Mouse (Mus musculus) neural tube, embryonic 11.5 days (tissue): ENCODE measurements around the gene Pcmt1. TPM values are rescaled to one million over a fixed set of nuclear protein-coding genes. Genes with fewer than 3 reads are reported as not detected.

Experiments
- ATAC-seq: fragments of 200-750 bp; cut with Nextera tagmentation; 2 replicates; pipeline ENCODE4 v1.8.0; 2017; ENCODE audit warnings: moderate number of reproducible peaks, mild to moderate bottlenecking, moderate TSS enrichment, moderate library complexity; ENCODE audit not compliant: insufficient read depth, low FRiP score, low TSS enrichment
- DNase-seq: peaks from one replicate; pipeline ENCODE4 v3.0.0-alpha.2; 2015; ENCODE audit warnings: low spot score
- H3K27ac ChIP-seq: fragments of 300-500 bp; sonication (generic); 2 replicates; pipeline ENCODE4 v1.5.1; 2014; ENCODE audit warnings: low read depth, mild to moderate bottlenecking, low read length
- H3K27me3 ChIP-seq: fragments of 300-500 bp; sonication (generic); 2 replicates; pipeline ENCODE4 v1.6.1; 2014; ENCODE audit warnings: mild to moderate bottlenecking, low read length, mixed read lengths; ENCODE audit not compliant: control insufficient read depth, insufficient read depth
- H3K36me3 ChIP-seq: fragments of 300-500 bp; sonication (generic); 2 replicates; pipeline ENCODE4 v1.6.1; 2014; ENCODE audit warnings: mild to moderate bottlenecking, low read length, moderate library complexity, mixed read lengths; ENCODE audit not compliant: control insufficient read depth, insufficient read depth
- H3K4me1 ChIP-seq: fragments of 300-500 bp; sonication (generic); 2 replicates; pipeline ENCODE4 v1.6.1; 2014; ENCODE audit warnings: low read length, mixed read lengths; ENCODE audit not compliant: control insufficient read depth, insufficient read depth
- H3K4me2 ChIP-seq: fragments of 300-500 bp; sonication (generic); 2 replicates; pipeline ENCODE4 v1.6.1; 2014; ENCODE audit warnings: low read depth, mild to moderate bottlenecking, moderate library complexity
- H3K4me3 ChIP-seq: fragments of 300-500 bp; sonication (generic); 2 replicates; pipeline ENCODE4 v1.5.1; 2014; ENCODE audit warnings: low read depth, low read length
- H3K9ac ChIP-seq: fragments of 300-500 bp; sonication (generic); 2 replicates; pipeline ENCODE4 v1.6.1; 2014; ENCODE audit warnings: mild to moderate bottlenecking, low read length
- H3K9me3 ChIP-seq: fragments of 300-500 bp; sonication (generic); 2 replicates; pipeline ENCODE4 v1.6.1; 2016; ENCODE audit warnings: low read length; ENCODE audit not compliant: control insufficient read depth
- WGBS: fragments of 180-500 bp; shearing (Covaris S2); extraction: QIAGEN DNeasy Blood & Tissue Kit; methylation state at CpG from one replicate; pipeline ENCODE4 v1.1.7; 2014; 5-methylcytosine and 5-hydroxymethylcytosine counted together
- polyA plus RNA-seq: library from polyadenylated mRNA; unstranded; fragments of >200 nt; fragmentation: Nextera tagmentation; extraction: Ambion mirVana; gene quantifications from 2 replicates; pipeline ENCODE4 v1.2.1, GENCODE M21; 2014

The Pcmt1 gene
- polyA plus RNA-seq, 1 experiment from 2014 or later, result 145 TPM

- DNase-seq, result peak; percentile 94
- Histone ChIP-seq H3K4me1 (peaks cover 4% of the 10 kb centered on the region), H3K27ac (peak overlapping the region; percentile 82), H3K4me3 (peak overlapping the region; percentile 93), H3K9ac (peak overlapping the region; percentile 89), H3K9me3 (no peaks in the 10 kb centered on the region), H3K36me3 (no peaks in the 10 kb centered on the region), H3K4me2 (peak overlapping the region; percentile 87), H3K27me3 (no peaks in the 10 kb centered on the region)
- WGBS, result under 1% methylated on average over 63 of the region's 64 CpGs
- ATAC-seq, result peak; percentile 89
Observed at GRCm38 (mm10) chr10:7663159-7664026, 17.5 kb downstream of the Pcmt1 start.

DNA sequence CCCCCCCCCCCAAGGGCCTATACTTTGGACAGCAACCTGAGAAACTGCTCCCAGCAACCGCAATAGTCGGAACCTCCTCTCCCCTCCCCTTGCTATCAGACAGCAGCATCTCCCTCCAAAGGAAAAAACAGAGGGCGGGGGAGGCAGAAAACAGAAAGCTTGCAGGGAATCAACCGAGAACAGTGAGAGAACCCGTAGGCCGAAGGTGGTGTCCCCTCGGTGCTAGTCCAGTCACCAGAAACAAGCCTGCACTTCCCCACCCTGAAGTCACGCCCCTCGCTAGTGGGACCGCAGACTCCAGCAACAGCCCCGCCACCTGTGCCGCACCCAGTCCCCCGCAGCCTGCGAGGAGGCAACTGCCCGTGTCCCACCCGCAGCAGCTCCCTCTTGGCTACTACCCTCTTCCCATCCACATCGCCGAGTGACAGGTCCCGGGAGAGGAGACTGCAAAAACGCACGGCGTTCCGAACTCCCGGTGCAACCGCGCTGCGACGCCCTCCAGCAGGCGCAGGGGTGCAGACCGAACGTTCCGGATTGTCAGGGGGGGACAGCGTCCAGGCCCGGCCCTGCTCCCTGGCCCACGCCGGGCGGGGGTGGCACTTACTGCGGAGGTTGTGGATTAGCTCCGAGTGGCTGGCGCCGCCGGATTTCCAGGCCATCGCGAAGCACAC, 18.3 kb downstream of the Pcmt1 start:
- 0% methylated on average over 41 of the region's 44 CpGs for WGBS
- no peak for DNase-seq
- ATAC-seq, result peak; percentile 80
- no peaks in the 10 kb centered on the region; the same call in 1 of the 2 replicates for H3K4me1 ChIP-seq
- peak overlapping the region; percentile 87 for H3K4me2 ChIP-seq
- H3K9ac ChIP-seq, result peak overlapping the region; percentile 89
- peak overlapping the region; percentile 82 for H3K27ac ChIP-seq
- peak overlapping the region; percentile 93 for H3K4me3 ChIP-seq
- no peaks in the 10 kb centered on the region for H3K36me3 ChIP-seq
- H3K27me3 ChIP-seq, result no peaks in the 10 kb centered on the region
- no peaks in the 10 kb centered on the region for H3K9me3 ChIP-seq

DNA sequence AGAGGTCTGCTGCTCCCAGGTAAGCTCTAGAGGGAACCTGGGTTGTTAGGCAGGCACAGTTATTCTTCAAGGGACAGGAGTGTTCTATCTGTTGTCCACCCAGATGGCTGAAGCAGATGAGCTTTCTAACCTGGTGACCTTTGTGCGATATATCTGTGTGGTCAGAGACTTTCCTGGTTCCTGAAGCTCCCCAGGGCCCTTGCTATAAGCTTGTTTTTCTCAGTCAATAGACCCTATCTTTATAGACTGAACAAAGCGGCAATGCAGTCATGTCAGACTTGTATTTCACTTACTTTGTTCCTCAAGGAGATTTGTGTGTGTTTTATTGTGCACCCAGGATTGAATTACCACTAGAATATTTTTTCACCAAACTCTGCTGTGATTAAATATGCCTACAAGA, 29.9 kb downstream of the Pcmt1 start:
- 93% methylated on average over 2 of the region's 2 CpGs for WGBS

DNA sequence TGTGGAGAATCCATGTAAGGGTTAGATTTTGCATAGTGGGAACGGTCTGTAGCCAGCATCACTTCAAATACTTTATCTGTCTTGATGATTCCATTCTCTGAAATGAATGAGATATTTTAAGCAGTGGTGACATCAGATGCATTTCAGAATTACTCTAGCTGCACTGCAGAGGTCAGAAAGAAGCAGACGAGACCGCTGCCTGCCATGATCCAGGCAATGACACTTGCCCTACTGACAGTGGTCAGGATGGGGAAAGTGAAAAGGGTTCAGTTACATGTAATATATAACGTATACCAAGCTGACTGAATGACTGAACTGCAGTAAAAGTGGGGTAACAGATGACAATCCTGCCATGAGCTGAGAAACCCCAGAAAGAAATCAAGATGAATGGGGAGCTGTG, 31.9 kb downstream of the Pcmt1 start:
- Histone ChIP-seq H3K9ac (no peak overlapping the region), H3K36me3 (no peaks in the 10 kb centered on the region; the same call in 1 of the 2 replicates), H3K27me3 (no peaks in the 10 kb centered on the region), H3K4me3 (no peak overlapping the region), H3K4me2 (no peak overlapping the region), H3K9me3 (no peaks in the 10 kb centered on the region), H3K27ac (no peak overlapping the region), H3K4me1 (no peaks in the 10 kb centered on the region)
- DNase-seq (no peak), ATAC-seq (no peak)
- 92% methylated on average over 4 of the region's 4 CpGs for WGBS

More for the DNA sequence above, 29.9 kb downstream of the Pcmt1 start:
- H3K9me3 ChIP-seq, result no peaks in the 10 kb centered on the region
- no peak overlapping the region for H3K4me3 ChIP-seq
- DNase-seq (no peak), ATAC-seq (no peak)
- H3K4me2 ChIP-seq, result no peak overlapping the region
- no peaks in the 10 kb centered on the region; the same call in 1 of the 2 replicates for H3K36me3 ChIP-seq
- H3K27ac ChIP-seq, result no peak overlapping the region
- H3K4me1 ChIP-seq, result no peaks in the 10 kb centered on the region
- no peaks in the 10 kb centered on the region for H3K27me3 ChIP-seq
- H3K9ac ChIP-seq, result no peak overlapping the region

DNA sequence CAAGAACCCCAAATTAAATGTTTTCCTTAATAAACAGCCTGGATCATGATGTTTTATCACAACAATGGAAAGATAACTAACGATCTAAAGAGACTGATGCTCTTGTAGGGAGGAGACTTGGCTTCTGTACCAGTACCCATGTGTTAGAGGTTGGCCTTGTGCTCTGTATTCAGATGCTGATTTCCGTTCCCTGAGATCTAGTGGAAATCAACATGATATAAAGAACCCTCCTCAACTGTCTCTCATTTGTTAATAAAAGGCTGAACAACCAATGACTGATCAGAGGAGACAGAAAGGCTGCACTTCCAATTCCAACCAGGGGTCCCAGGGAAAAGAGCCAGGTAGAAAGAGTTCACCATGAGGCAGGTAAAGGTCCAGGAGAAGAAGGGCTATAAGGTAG, 35.0 kb downstream of the Pcmt1 start:
- Histone ChIP-seq H3K36me3 (no peaks in the 10 kb centered on the region; the same call in 1 of the 2 replicates), H3K4me3 (no peak overlapping the region), H3K9me3 (no peaks in the 10 kb centered on the region), H3K27ac (no peak overlapping the region), H3K27me3 (no peaks in the 10 kb centered on the region), H3K4me1 (no peaks in the 10 kb centered on the region), H3K9ac (no peak overlapping the region), H3K4me2 (no peak overlapping the region)
- ATAC-seq (no peak), DNase-seq (no peak)
- 92% methylated on average over 2 of the region's 2 CpGs for WGBS

DNA sequence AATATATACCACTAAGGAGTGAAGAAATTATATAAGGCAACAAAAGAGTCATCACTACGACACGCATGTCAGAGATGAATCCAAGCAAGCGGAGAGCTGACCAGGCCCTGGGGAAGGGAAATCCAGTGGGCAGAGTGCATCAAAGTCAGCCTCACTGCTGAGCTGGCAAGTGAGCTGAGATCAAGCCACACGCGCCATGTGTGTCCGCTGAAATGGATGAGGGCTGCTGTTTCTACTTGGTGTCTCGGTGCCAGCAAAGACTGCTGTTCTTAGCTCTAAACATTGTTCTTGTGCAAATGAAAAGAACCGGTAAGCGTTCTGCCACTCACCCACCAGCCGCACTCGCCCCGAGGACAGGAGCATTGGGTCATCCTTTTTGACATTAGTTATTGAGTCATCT, 40.6 kb downstream of the Pcmt1 start:
- H3K4me3 ChIP-seq, result no peak overlapping the region
- no peak overlapping the region for H3K4me2 ChIP-seq
- H3K36me3 ChIP-seq, result peaks cover 2% of the 10 kb centered on the region
- no peak overlapping the region for H3K9ac ChIP-seq
- no peaks in the 10 kb centered on the region for H3K27me3 ChIP-seq
- H3K4me1 ChIP-seq, result no peaks in the 10 kb centered on the region
- ATAC-seq (no peak), DNase-seq (no peak)
- H3K27ac ChIP-seq, result no peak overlapping the region
- whole genome bisulfite sequencing, result 96% methylated on average over 12 of the region's 12 CpGs
- no peaks in the 10 kb centered on the region for H3K9me3 ChIP-seq

- no peaks in the 10 kb centered on the region for H3K4me1 ChIP-seq
- H3K4me2 ChIP-seq, result no peak overlapping the region
- no peaks in the 10 kb centered on the region for H3K27me3 ChIP-seq
- WGBS, result 89% methylated on average over 16 of the region's 16 CpGs
- H3K36me3 ChIP-seq, result no peaks in the 10 kb centered on the region
- H3K9ac ChIP-seq, result no peak overlapping the region
- ATAC-seq (no peak), DNase-seq (no peak)
- no peak overlapping the region for H3K4me3 ChIP-seq
- H3K9me3 ChIP-seq, result no peaks in the 10 kb centered on the region
- H3K27ac ChIP-seq, result no peak overlapping the region
Observed at GRCm38 (mm10) chr10:7630951-7631720, 49.8 kb downstream of the Pcmt1 start.

GRCm38 (mm10) chr10:7630286-7630685, 50.6 kb downstream of the Pcmt1 start:
- no peaks in the 10 kb centered on the region for H3K27me3 ChIP-seq
- H3K4me2 ChIP-seq, result no peak overlapping the region
- DNase-seq, result no peak
- H3K9me3 ChIP-seq, result no peaks in the 10 kb centered on the region
- no peaks in the 10 kb centered on the region for H3K4me1 ChIP-seq
- no peaks in the 10 kb centered on the region for H3K36me3 ChIP-seq
- no peak overlapping the region for H3K27ac ChIP-seq
- 92% methylated on average over 5 of the region's 5 CpGs for WGBS
- H3K4me3 ChIP-seq, result no peak overlapping the region
- no peak overlapping the region for H3K9ac ChIP-seq
- no peak for ATAC-seq
